Mouse (Mus musculus) gastrocnemius, postnatal 4 days (tissue): ENCODE results near the gene Them5. TPM values are rescaled to one million over a fixed set of nuclear protein-coding genes. Genes with fewer than 3 reads are reported as not detected.

ENCODE experiments used
- total RNA-seq, 2 experiments: library from RNA; stranded (reverse); gene quantifications; 2 replicates each; pipeline ENCODE4 v1.2.3; 2021

Gene Them5
- total RNA-seq, 2 experiments from 2014 or later: 0.21 TPM; not detected in 1

Other genes with a start within 250 kb of the Them5 start
- not detected for gene Gm10696, start 163.9 kb upstream of the Them5 start, total RNA-seq
- not detected for gene Gm5286, start 145.4 kb upstream of the Them5 start, total RNA-seq
- not detected for gene Gm4778, start 78.1 kb upstream of the Them5 start, total RNA-seq
- gene Them4, start 32.0 kb upstream of the Them5 start, total RNA-seq: 1 to 10 TPM; 6.6 to 6.8 TPM
- gene C2cd4d, start 20.3 kb downstream of the Them5 start, total RNA-seq: under 1 TPM; 0.47 to 0.64 TPM
- 10 to 100 TPM; 21.5 to 22.9 TPM for gene Rorc, start 30.7 kb downstream of the Them5 start, total RNA-seq
- under 1 TPM; 0.34 to 0.39 TPM for gene Lingo4, start 56.4 kb downstream of the Them5 start, total RNA-seq
- 10 to 100 TPM; 11.0 to 14.0 TPM for gene Tdrkh, start 71.2 kb downstream of the Them5 start, total RNA-seq
- 10 to 100 TPM; 51.7 to 53.1 TPM for gene Mrpl9, start 101.2 kb downstream of the Them5 start, total RNA-seq
- not detected for gene Oaz3, start 101.8 kb downstream of the Them5 start, total RNA-seq
- gene Celf3, start 136.2 kb downstream of the Them5 start, total RNA-seq: under 1 TPM in 1 of 2 experiments, not detected in 1; 0.27 TPM
- gene Riiad1, start 138.2 kb downstream of the Them5 start, total RNA-seq: 1 to 10 TPM; 6.1 to 8.0 TPM
- gene Snx27, start 240.6 kb downstream of the Them5 start, total RNA-seq: 10 to 100 TPM; 37.9 to 40.2 TPM